Mouse (Mus musculus) kidney, adult 2 months (tissue): ENCODE measurements around the gene Gnao1.

Experiments used
- CTCF ChIP-seq: fragments of 200-500 bp; conservative IDR thresholded peaks from 2 replicates; pipeline ENCODE4 v1.5.1; 2011; ENCODE audit warnings: low read depth, mild to moderate bottlenecking, control low read depth, low read length, moderate library complexity, mixed read lengths; ENCODE audit not compliant: insufficient read depth, insufficient read length
- POLR2A ChIP-seq: fragments of 200-500 bp; IDR thresholded peaks from one replicate; pipeline ENCODE4 v1.6.1; 2011; ENCODE audit warnings: low read depth, low read length, control low read depth

DNA sequence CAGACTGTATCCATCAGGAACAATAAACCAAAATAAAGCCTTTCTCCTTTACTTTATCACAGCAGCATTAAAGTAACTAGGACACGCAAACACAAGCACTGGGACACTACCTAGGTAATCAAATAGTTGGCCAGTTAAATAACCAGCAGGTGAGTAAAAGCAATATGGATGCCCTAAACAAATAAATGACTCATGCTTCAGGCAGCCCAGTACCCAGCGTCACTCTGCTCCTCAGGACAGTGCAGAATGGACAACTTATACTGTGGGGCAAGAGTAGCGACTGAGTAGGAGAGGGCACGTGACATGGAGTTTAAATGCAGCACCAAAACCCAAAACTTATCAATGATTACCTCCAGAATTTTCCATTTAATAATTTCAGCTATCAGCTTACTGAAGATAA, 180.0 kb downstream of the Gnao1 start:
- no peak for TF ChIP-seq POLR2A
- TF ChIP-seq CTCF: no peak
